Mouse (Mus musculus) left cerebral cortex, postnatal 36 days (tissue): Measurements from ENCODE around the gene Nedd4. TPM values are rescaled to one million over a fixed set of nuclear protein-coding genes. Genes with fewer than 3 reads are reported as not detected.

Experiments used
- DNase-seq, 2 experiments: peaks; one replicate each; pipeline ENCODE4 v3.0.0; 2021 to 2022; ENCODE audit warnings: low spot score in 2 of 2, mixed read lengths in 1 of 2
- intact Hi-C: fragments of 180-260 bp; cut with DNase I; formaldehyde crosslinking; loops from one replicate; pipeline ENCODE4 v1.15.1; 2025
- total RNA-seq, 2 experiments: library from RNA; stranded (reverse); gene quantifications; 2 replicates each; pipeline ENCODE4 v1.2.3; 2021

Gene Nedd4
- total RNA-seq, 2 experiments from 2014 or later = 259 to 289 TPM

GRCm38 (mm10) chr9:72705270-72705669 lies 43.1 kb downstream of the Nedd4 start:
- intact Hi-C loops = no loop called here
- no peak for DNase-seq

- no peak for DNase-seq
- intact Hi-C loops = no loop called here
Measured at GRCm38 (mm10) chr9:72707999-72708398, 45.9 kb downstream of the Nedd4 start.

GRCm38 (mm10) chr9:72708690-72709089 lies 46.5 kb downstream of the Nedd4 start:
- no peak for DNase-seq
- intact Hi-C loops = no loop called here

GRCm38 (mm10) chr9:72710060-72710459 lies 47.9 kb downstream of the Nedd4 start:
- intact Hi-C loops = no loop called here

GRCm38 (mm10) chr9:72714945-72715344 lies 52.8 kb downstream of the Nedd4 start:
- DNase-seq = no peak
- intact Hi-C loops = no loop called here

More at GRCm38 (mm10) chr9:72710060-72710459, 47.9 kb downstream of the Nedd4 start:
- no peak for DNase-seq

GRCm38 (mm10) chr9:72716200-72716599 lies 54.1 kb downstream of the Nedd4 start:
- intact Hi-C loops = no loop called here

GRCm38 (mm10) chr9:72719143-72719542 lies 57.0 kb downstream of the Nedd4 start:
- DNase-seq = no peak
- intact Hi-C loops = no loop called here

More at GRCm38 (mm10) chr9:72716200-72716599, 54.1 kb downstream of the Nedd4 start:
- no peak for DNase-seq

GRCm38 (mm10) chr9:72721221-72721620 lies 59.1 kb downstream of the Nedd4 start:
- no peak for DNase-seq
- intact Hi-C loops = no loop called here

GRCm38 (mm10) chr9:72722622-72723021 lies 60.5 kb downstream of the Nedd4 start:
- no peak for DNase-seq
- intact Hi-C loops = no loop called here

GRCm38 (mm10) chr9:72724491-72725221 lies 62.5 kb downstream of the Nedd4 start:
- intact Hi-C loops = no loop called here
- no peak for DNase-seq

GRCm38 (mm10) chr9:72733966-72734365 lies 71.8 kb downstream of the Nedd4 start:
- peak; percentile 41 to 49 for DNase-seq
- intact Hi-C loops = no loop called here

- no peak for DNase-seq
- intact Hi-C loops = no loop called here
Measured at GRCm38 (mm10) chr9:72735822-72736410, 73.8 kb downstream of the Nedd4 start.

GRCm38 (mm10) chr9:72741206-72741605 lies 79.1 kb downstream of the Nedd4 start:
- no peak for DNase-seq
- intact Hi-C loops = no loop called here

- intact Hi-C loops = no loop called here
- no peak for DNase-seq
Measured at GRCm38 (mm10) chr9:72746278-72746677, 84.1 kb downstream of the Nedd4 start.

- DNase-seq = no peak
- intact Hi-C loops = no loop called here
Measured at GRCm38 (mm10) chr9:72750272-72750671, 88.1 kb downstream of the Nedd4 start.

- DNase-seq = no peak
- intact Hi-C loops = no loop called here
Measured at GRCm38 (mm10) chr9:72752656-72753055, 90.5 kb downstream of the Nedd4 start.

GRCm38 (mm10) chr9:72753741-72754140 lies 91.6 kb downstream of the Nedd4 start:
- intact Hi-C loops = no loop called here
- DNase-seq = no peak

- intact Hi-C loops = no loop called here
- DNase-seq = no peak
Measured at GRCm38 (mm10) chr9:72757143-72757542, 95.0 kb downstream of the Nedd4 start.

- intact Hi-C loops = no loop called here
- DNase-seq = peak; percentile 45 to 52
Measured at GRCm38 (mm10) chr9:72758705-72759131, 96.6 kb downstream of the Nedd4 start.

- intact Hi-C loops = no loop called here
- DNase-seq = no peak
Measured at GRCm38 (mm10) chr9:72763050-72763718, 101.0 kb downstream of the Nedd4 start.
